Mouse (Mus musculus) subcutaneous adipose tissue, adult 2 months (tissue): ENCODE data around the gene Galnt4. TPM values are rescaled to one million over a fixed set of nuclear protein-coding genes. Genes with fewer than 3 reads are reported as not detected.

ENCODE experiments used
- polyA plus RNA-seq: library from polyadenylated mRNA; depleted of rRNA; stranded (reverse); fragments of >200 nt; gene quantifications from 2 replicates; pipeline ENCODE4 v1.2.3, GENCODE M21; 2012; ENCODE audit warnings: low replicate concordance; rRNA removed

Galnt4 gene
- 2.0 and 4.6 TPM in 2 replicates for polyA plus RNA-seq

GRCm38 (mm10) chr10:99107964-99108363 is at the start of gene Galnt4:
Gene Galnt4 (plus strand): TSS chr10:99108159.

GRCm38 (mm10) chr10:99106703-99107631 is 992 bp upstream of the Galnt4 start, which contains the start of gene Poc1b:
Gene Poc1b (plus strand): TSS chr10:99107036.

DNA sequence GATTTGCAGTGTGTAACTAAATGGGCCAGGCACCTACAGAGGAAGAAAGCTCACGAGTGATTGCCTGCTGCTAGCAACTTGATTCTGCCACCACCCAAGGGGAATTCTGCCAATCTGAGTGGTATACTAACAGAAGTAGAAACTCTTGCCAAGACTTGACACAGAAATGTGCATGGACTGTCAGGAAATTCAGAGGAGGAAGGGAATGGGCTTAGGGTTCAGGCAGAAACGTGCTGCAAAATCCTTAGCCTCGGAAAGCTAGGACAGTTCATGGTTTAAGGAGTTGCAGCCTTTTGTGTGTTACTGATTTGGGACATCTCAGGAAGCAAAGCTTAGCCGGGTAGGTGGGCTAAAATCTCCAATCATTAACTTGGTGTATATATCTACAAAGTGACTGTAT is 18.3 kb downstream of the Galnt4 start, which contains the start of gene Phxr2:
Gene Phxr2, minus strand, starts transcription at position 101 of the 400 bp plus-strand sequence.

Other genes starting within 250 kb of the Galnt4 start
- gene Atp2b1, start 193.8 kb upstream of the Galnt4 start, polyA plus RNA-seq: 10.8 and 32.0 TPM in 2 replicates
- 5.9 and 11.0 TPM in 2 replicates for gene Poc1b, start 1.1 kb upstream of the Galnt4 start, polyA plus RNA-seq
- gene Phxr2, start 18.2 kb downstream of the Galnt4 start, polyA plus RNA-seq: not detected in 2 replicates
- 44.6 and 46.9 TPM in 2 replicates for gene Dusp6, start 155.1 kb downstream of the Galnt4 start, polyA plus RNA-seq